Mouse (Mus musculus) intestine, postnatal 0 days (tissue): ENCODE measurements around the gene Sobp. TPM values are rescaled to one million over a fixed set of nuclear protein-coding genes. Genes with fewer than 3 reads are reported as not detected.

Source experiments
- ATAC-seq: fragments of 200-750 bp; cut with Nextera tagmentation; 2 replicates; pipeline ENCODE4 v1.8.0; 2017; ENCODE audit warnings: mild to moderate bottlenecking, moderate TSS enrichment, moderate library complexity
- H3K27ac ChIP-seq: fragments of 300-500 bp; sonication (generic); 2 replicates; pipeline ENCODE4 v1.5.1; 2014; ENCODE audit warnings: mild to moderate bottlenecking, low read depth, low read length, moderate library complexity
- H3K27me3 ChIP-seq: fragments of 300-500 bp; sonication (generic); replicated peaks from 2 replicates; pipeline ENCODE4 v1.6.1; 2014; ENCODE audit warnings: low read length, mixed read lengths; ENCODE audit not compliant: control insufficient read depth, insufficient read depth
- H3K36me3 ChIP-seq: fragments of 300-500 bp; sonication (generic); 2 replicates; pipeline ENCODE4 v1.6.1; 2014; ENCODE audit warnings: mild to moderate bottlenecking, moderate library complexity; ENCODE audit not compliant: control insufficient read depth, insufficient read depth
- H3K4me1 ChIP-seq: fragments of 300-500 bp; sonication (generic); replicated peaks from 2 replicates; pipeline ENCODE4 v1.6.1; 2014; ENCODE audit warnings: antibody characterized with exemption, low read length, mixed read lengths; ENCODE audit not compliant: control insufficient read depth, insufficient read depth
- H3K4me2 ChIP-seq: fragments of 300-500 bp; sonication (generic); replicated peaks from 2 replicates; pipeline ENCODE4 v1.6.1; 2014; ENCODE audit warnings: low read depth, mild to moderate bottlenecking, moderate library complexity
- H3K4me3 ChIP-seq: fragments of 300-500 bp; sonication (generic); 2 replicates; pipeline ENCODE4 v1.5.1; 2014; ENCODE audit warnings: low read depth, low read length
- H3K9ac ChIP-seq: fragments of 300-500 bp; sonication (generic); 2 replicates; pipeline ENCODE4 v1.6.1; 2014; ENCODE audit warnings: mild to moderate bottlenecking, low read depth, low read length
- H3K9me3 ChIP-seq: fragments of 300-500 bp; sonication (generic); 2 replicates; pipeline ENCODE4 v1.6.1; 2016; ENCODE audit warnings: mixed run types; ENCODE audit not compliant: control insufficient read depth
- CTCF ChIP-seq: sonication (generic); IDR thresholded peaks from 2 replicates; pipeline ENCODE4 v1.5.1; 2016; ENCODE audit warnings: low read depth, mild to moderate bottlenecking, control low read depth, antibody characterized with exemption, moderate library complexity
- WGBS: fragments of 180-500 bp; shearing (Covaris S2); extraction: QIAGEN DNeasy Blood & Tissue Kit; methylation state at CpG from one replicate; pipeline ENCODE4 v1.1.7; 2014; 5-methylcytosine and 5-hydroxymethylcytosine counted together
- polyA plus RNA-seq: library from polyadenylated mRNA; unstranded; fragments of >200 nt; fragmentation: Nextera tagmentation; extraction: Ambion mirVana; gene quantifications from 2 replicates; pipeline ENCODE4 v1.2.1, GENCODE M21; 2015

The Sobp gene
- polyA plus RNA-seq, 1 experiment from 2014 or later, result 0.99 TPM

DNA sequence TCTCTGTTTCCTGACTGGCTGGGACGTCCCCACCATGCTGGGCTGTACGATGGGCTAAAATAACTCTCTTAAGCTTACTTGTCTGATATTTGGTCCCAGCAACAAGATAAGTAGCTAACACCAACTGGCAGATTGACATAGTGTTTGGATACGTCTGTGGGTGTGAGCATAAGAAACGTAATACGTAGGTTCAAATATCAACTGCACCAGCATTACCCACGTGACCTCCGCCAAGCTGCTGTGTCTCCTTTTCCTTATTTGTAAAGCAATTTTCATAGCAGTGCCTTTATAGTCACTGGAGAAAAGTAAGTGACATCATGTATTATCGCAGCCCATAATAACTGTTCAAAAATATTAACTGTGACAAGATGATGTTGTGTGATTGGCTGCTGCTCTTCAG lies 21.7 kb downstream of the Sobp start:
- H3K4me2 ChIP-seq, result no peak overlapping the region
- no peak overlapping the region for H3K9ac ChIP-seq
- H3K4me1 ChIP-seq, result no peaks in the 10 kb centered on the region
- H3K4me3 ChIP-seq, result no peak overlapping the region
- H3K9me3 ChIP-seq, result no peaks in the 10 kb centered on the region
- no peak for ATAC-seq
- no peak for TF ChIP-seq CTCF
- H3K27ac ChIP-seq, result no peak overlapping the region
- 74% methylated on average over 8 of the region's 8 CpGs for WGBS
- no peaks in the 10 kb centered on the region for H3K36me3 ChIP-seq
- H3K27me3 ChIP-seq, result no peaks in the 10 kb centered on the region

DNA sequence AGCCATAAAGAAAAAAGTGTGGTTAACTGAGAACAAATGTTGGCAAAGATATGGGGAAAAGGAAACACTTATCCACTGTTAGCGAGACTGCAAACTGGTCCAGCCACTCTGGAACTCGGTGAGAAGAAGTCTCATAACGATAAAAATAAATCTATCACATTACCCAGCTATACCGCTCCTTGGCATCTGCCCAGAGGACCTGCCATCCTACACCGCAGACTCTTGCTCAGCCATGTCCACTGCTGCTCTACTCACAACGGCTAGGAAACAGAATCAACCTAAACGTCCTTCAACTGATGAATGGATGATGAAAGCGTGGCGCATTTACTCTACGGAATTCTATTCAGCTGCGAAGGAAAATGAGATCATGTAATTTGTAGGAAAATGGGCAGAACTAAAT lies 25.9 kb downstream of the Sobp start:
- Histone ChIP-seq H3K9ac (no peak overlapping the region), H3K27me3 (no peaks in the 10 kb centered on the region), H3K36me3 (no peaks in the 10 kb centered on the region), H3K4me3 (no peak overlapping the region), H3K4me1 (no peaks in the 10 kb centered on the region), H3K9me3 (no peaks in the 10 kb centered on the region), H3K27ac (no peak overlapping the region), H3K4me2 (no peak overlapping the region)
- no peak for ATAC-seq
- no peak for TF ChIP-seq CTCF
- WGBS, result 83% methylated on average over 11 of the region's 11 CpGs

DNA sequence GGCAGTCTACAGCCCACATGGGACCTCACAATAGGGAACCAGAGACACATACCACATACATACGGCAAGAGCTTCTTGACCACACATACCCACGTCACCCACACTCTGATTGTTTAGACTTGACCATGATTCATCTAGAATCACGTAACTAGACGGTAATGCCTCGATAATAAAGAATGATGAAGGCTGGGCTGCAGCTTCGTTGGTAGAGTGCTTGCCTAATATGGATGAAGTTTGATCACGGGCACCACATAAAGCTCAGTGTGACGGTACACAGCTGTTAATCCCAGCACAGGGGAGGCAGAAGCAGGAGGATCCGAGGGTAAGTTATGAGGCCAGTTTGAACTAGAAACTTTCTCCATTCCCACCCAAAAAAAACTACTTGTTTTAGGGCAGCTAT lies 31.2 kb downstream of the Sobp start:
- WGBS, result 85% methylated on average over 9 of the region's 9 CpGs

DNA sequence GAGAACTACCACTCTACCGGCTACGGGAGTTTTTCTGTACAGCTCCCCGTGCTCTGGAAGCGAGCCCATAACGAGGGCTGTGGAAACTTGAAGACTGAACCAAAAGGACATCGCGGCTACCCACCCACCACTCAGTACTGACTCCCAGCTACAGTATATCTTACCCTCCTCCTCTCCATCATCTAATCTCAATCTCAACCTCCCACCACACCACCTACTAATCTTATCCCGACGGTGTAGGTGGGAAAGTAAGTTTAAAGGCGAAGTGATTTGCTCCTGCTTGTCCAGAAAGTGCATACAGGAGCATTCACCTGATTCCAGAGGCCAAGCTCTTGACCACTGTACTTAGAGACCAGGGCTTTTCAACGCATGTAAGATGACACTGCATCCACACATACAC lies 40.3 kb downstream of the Sobp start:
- H3K27me3 ChIP-seq, result no peaks in the 10 kb centered on the region
- no peak overlapping the region for H3K27ac ChIP-seq
- H3K4me1 ChIP-seq, result no peaks in the 10 kb centered on the region
- no peaks in the 10 kb centered on the region for H3K9me3 ChIP-seq
- H3K9ac ChIP-seq, result no peak overlapping the region
- H3K4me3 ChIP-seq, result no peak overlapping the region
- WGBS, result 83% methylated on average over 11 of the region's 11 CpGs
- no peak for ATAC-seq
- H3K36me3 ChIP-seq, result no peaks in the 10 kb centered on the region
- H3K4me2 ChIP-seq, result no peak overlapping the region
- no peak for TF ChIP-seq CTCF

More for the DNA sequence above, 31.2 kb downstream of the Sobp start:
- no peak for TF ChIP-seq CTCF
- H3K4me2 ChIP-seq, result no peak overlapping the region
- ATAC-seq, result no peak
- H3K4me1 ChIP-seq, result no peaks in the 10 kb centered on the region
- H3K9me3 ChIP-seq, result no peaks in the 10 kb centered on the region
- H3K27ac ChIP-seq, result no peak overlapping the region
- H3K4me3 ChIP-seq, result no peak overlapping the region
- H3K36me3 ChIP-seq, result no peaks in the 10 kb centered on the region
- H3K9ac ChIP-seq, result no peak overlapping the region
- no peaks in the 10 kb centered on the region for H3K27me3 ChIP-seq

DNA sequence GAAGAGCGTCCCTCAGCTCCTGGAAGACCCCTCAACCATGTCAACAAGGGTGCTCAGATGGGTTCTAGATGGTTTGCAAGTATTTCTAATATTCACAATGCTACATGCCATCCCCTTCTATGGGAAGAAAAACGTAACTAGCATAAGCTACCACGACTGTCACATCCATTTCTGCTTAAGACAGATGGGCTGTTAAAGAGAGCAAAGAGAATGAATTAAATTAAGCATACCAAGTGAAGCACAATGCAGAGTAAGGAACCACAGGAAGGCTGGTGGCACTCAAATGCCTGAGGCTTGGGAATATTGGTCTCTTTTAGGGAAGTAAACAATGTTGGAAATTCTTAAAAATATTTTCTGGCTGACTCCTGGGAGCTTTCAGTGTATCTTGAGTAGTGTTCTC lies 45.6 kb downstream of the Sobp start:
- Histone ChIP-seq H3K9me3 (no peaks in the 10 kb centered on the region), H3K27ac (no peak overlapping the region), H3K9ac (no peak overlapping the region), H3K4me3 (no peak overlapping the region), H3K4me2 (no peak overlapping the region), H3K36me3 (no peaks in the 10 kb centered on the region), H3K4me1 (no peaks in the 10 kb centered on the region), H3K27me3 (no peaks in the 10 kb centered on the region)
- WGBS, result 77% methylated on average over 3 of the region's 3 CpGs
- TF ChIP-seq CTCF, result no peak
- ATAC-seq, result no peak

DNA sequence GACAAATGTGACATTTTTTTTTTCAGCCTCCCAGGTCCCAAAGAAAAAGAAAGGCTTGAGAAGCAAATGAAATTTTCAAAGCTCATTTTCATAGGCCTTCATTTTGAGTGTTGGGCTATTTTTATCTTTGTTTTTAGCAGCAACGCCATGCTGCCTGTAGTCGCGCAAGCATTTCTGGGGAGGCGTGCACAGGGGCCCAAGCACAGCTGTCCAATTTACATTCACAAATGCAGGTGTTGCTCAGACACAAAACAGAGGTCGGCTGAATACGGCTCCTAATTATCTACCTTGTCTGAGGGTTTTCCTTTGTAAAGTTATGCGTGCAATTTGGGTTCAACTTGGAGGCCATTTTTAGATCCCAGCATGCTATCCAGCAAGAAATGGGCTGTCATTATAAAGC lies 49.8 kb downstream of the Sobp start:
- Histone ChIP-seq H3K9ac (no peak overlapping the region), H3K4me2 (no peak overlapping the region), H3K36me3 (no peaks in the 10 kb centered on the region), H3K27me3 (no peaks in the 10 kb centered on the region), H3K4me1 (no peaks in the 10 kb centered on the region), H3K9me3 (no peaks in the 10 kb centered on the region), H3K4me3 (no peak overlapping the region), H3K27ac (no peak overlapping the region)
- TF ChIP-seq CTCF, result no peak
- no peak for ATAC-seq
- 91% methylated on average over 7 of the region's 7 CpGs for WGBS

GRCm38 (mm10) chr10:43124156-43124555 lies 50.2 kb downstream of the Sobp start:
- no peaks in the 10 kb centered on the region for H3K4me1 ChIP-seq
- no peak overlapping the region for H3K4me3 ChIP-seq
- H3K36me3 ChIP-seq, result no peaks in the 10 kb centered on the region
- TF ChIP-seq CTCF, result no peak
- H3K9me3 ChIP-seq, result no peaks in the 10 kb centered on the region
- no peak overlapping the region for H3K9ac ChIP-seq
- H3K27me3 ChIP-seq, result no peaks in the 10 kb centered on the region
- no peak overlapping the region for H3K27ac ChIP-seq
- no peak for ATAC-seq
- no peak overlapping the region for H3K4me2 ChIP-seq
- WGBS, result 86% methylated on average over 4 of the region's 4 CpGs
